Mouse (Mus musculus) brain, embryonic 14.5 days (tissue): Measurements from ENCODE around the gene Tram2.
A peak's percentile ranks its signal among the peaks of the same experiment; 100 is the strongest.

Experiments used
- CTCF ChIP-seq: fragments of 200-500 bp; IDR thresholded peaks from 2 replicates; pipeline ENCODE4 v1.5.1; 2012; ENCODE audit warnings: inconsistent platforms, mild to moderate bottlenecking, moderate library complexity, borderline replicate concordance; ENCODE audit not compliant: insufficient read depth, insufficient read length; ENCODE audit errors: extremely low read depth
- POLR2A ChIP-seq: fragments of 200-500 bp; IDR thresholded peaks from 2 replicates; pipeline ENCODE4 v1.6.1; 2012; ENCODE audit warnings: mild to moderate bottlenecking, inconsistent platforms, borderline replicate concordance; ENCODE audit not compliant: poor library complexity, insufficient read depth, insufficient read length, severe bottlenecking; ENCODE audit errors: extremely low read depth

- TF ChIP-seq CTCF (peak; percentile 22; the same call in 1 of the 2 replicates), POLR2A (no peak)
These were observed 94.9 kb downstream of the Tram2 start for GRCm38 (mm10) chr1:20984103-20984502.
